Mouse (Mus musculus): Measurements from ENCODE around the gene Dusp8. TPM values are rescaled to one million over a fixed set of nuclear protein-coding genes. Genes with fewer than 3 reads are reported as not detected.
A peak's percentile ranks its signal among the peaks of the same experiment; 100 is the strongest.

Dusp8 gene
- polyA plus RNA-seq, 1 experiment from 2014 or later = 6.4 TPM

DNA sequence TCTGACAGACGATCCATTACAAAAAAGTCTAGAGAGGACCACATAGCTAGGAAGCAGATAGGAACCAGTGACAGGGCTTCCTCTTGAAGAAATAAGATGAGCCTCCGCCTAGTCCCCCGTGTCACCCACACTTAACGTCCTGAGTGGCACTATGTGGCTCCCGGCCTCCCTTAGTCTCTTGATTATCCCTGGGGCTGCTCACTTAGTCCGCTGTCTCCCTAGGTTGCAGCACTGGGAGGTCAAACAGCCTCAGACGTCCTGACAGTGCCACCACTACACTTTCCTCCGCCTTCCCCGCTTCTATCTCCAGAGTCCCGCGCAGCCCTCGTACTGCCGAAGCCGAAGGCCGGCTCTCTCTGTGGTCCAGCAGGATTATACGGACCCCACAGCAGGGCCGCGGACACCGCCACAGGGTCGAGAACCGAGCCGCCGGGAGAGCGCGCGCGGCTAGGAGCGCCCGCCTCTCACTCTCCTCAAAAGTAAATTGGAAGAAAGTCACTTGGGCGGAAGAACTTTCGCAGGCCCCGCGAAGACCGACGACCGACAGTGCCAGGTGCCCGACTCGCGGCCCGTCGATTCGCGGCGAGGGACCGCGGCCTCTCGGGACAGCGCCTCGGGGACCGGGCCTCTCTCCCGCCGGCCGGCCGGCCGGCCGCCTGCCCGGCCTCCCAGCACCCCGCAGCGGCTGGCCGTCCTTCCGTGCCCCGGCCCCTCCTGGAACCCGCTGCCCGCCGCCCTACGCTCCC is 35.3 kb downstream of the Dusp8 start:
- peak overlapping the region; percentile 93 for H3K4me2 ChIP-seq (ENCODE audit: low read depth, low read length)
- H3K9ac ChIP-seq (ENCODE audit: low read length) = peak overlapping the region; percentile 94
- 0 out of 2 replicates have a peak, but pooled peaks have one; percentile 12 for ATAC-seq (ENCODE audit: insufficient read depth, low FRiP score)
- WGBS = under 1% methylated on average over 65 of the region's 66 CpGs
- peaks cover 22% of the 10 kb centered on the region for H3K4me1 ChIP-seq (ENCODE audit: control insufficient read depth, insufficient read depth, low read length)
- peak overlapping the region; percentile 83 for H3K4me3 ChIP-seq (replicated peaks; ENCODE audit: low read length)
- no peaks in the 10 kb centered on the region for H3K9me3 ChIP-seq (replicated peaks; ENCODE audit: control insufficient read depth, low read length)
- peak overlapping the region; percentile 76 for H3K27ac ChIP-seq (ENCODE audit: low read length)
- H3K27me3 ChIP-seq (ENCODE audit: control insufficient read depth, insufficient read depth, low read length) = no peaks in the 10 kb centered on the region
- no peaks in the 10 kb centered on the region for H3K36me3 ChIP-seq (ENCODE audit: control insufficient read depth, insufficient read depth, low read length)

DNA sequence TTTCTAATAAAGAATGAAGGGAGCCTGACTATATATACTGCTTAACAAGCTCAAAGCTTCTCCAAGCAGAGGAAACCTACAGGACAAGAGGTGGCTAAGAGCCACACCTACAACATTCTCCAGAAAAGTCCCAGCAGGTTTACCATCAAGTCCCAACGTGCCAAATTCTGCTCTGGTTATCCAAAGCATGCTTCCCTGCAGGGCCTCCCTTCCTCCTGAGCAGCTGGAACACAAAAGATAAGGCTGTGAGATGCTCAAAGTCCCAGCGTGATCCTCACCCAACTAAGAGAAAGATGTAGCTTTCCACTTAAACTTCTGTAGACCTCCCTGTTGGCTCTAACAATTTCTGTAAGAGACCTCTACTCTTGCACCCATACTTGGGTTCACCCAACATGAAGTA is 36.6 kb downstream of the Dusp8 start:
- H3K27me3 ChIP-seq (ENCODE audit: control insufficient read depth, insufficient read depth, low read length) = no peaks in the 10 kb centered on the region
- no peak overlapping the region for H3K9ac ChIP-seq (ENCODE audit: low read length)
- H3K4me3 ChIP-seq (replicated peaks; ENCODE audit: low read length) = no peak overlapping the region
- no peak overlapping the region for H3K4me2 ChIP-seq (ENCODE audit: low read depth, low read length)
- H3K4me1 ChIP-seq (ENCODE audit: control insufficient read depth, insufficient read depth, low read length) = peaks cover 22% of the 10 kb centered on the region
- WGBS = 48% methylated on average over 2 of the region's 2 CpGs
- H3K36me3 ChIP-seq (ENCODE audit: control insufficient read depth, insufficient read depth, low read length) = no peaks in the 10 kb centered on the region
- H3K9me3 ChIP-seq (replicated peaks; ENCODE audit: control insufficient read depth, low read length) = no peaks in the 10 kb centered on the region
- no peak overlapping the region; the same call in 1 of the 2 replicates for H3K27ac ChIP-seq (ENCODE audit: low read length)
- no peak for ATAC-seq (ENCODE audit: insufficient read depth, low FRiP score)

DNA sequence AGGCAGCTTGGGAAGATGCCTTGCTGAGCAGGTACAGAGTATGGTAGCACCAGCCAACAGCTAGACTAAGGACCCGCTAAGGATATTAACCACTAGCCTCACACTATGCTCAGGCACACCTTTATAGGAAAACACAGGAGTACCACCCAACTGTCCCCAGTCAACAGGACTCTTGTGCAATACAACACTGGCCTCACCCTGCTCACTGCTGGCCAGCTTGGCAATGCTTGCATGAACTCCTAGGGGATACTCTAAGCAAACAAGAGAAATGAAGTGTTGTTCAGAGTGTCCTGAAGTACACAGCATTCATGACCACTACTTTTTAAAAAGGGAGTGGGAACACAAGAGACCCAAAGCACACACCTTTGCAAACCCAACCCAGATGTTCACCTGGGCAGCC is 38.5 kb downstream of the Dusp8 start:
- peaks cover 22% of the 10 kb centered on the region for H3K4me1 ChIP-seq (ENCODE audit: control insufficient read depth, insufficient read depth, low read length)
- 92% methylated on average over 1 of the region's 1 CpGs for WGBS
- H3K9me3 ChIP-seq (replicated peaks; ENCODE audit: control insufficient read depth, low read length) = no peaks in the 10 kb centered on the region
- no peaks in the 10 kb centered on the region for H3K36me3 ChIP-seq (ENCODE audit: control insufficient read depth, insufficient read depth, low read length)
- H3K4me3 ChIP-seq (replicated peaks; ENCODE audit: low read length) = no peak overlapping the region
- no peak for ATAC-seq (ENCODE audit: insufficient read depth, low FRiP score)
- no peak overlapping the region for H3K9ac ChIP-seq (ENCODE audit: low read length)
- no peaks in the 10 kb centered on the region for H3K27me3 ChIP-seq (ENCODE audit: control insufficient read depth, insufficient read depth, low read length)
- no peak overlapping the region for H3K4me2 ChIP-seq (ENCODE audit: low read depth, low read length)
- peak overlapping the region; percentile 76 for H3K27ac ChIP-seq (ENCODE audit: low read length)

DNA sequence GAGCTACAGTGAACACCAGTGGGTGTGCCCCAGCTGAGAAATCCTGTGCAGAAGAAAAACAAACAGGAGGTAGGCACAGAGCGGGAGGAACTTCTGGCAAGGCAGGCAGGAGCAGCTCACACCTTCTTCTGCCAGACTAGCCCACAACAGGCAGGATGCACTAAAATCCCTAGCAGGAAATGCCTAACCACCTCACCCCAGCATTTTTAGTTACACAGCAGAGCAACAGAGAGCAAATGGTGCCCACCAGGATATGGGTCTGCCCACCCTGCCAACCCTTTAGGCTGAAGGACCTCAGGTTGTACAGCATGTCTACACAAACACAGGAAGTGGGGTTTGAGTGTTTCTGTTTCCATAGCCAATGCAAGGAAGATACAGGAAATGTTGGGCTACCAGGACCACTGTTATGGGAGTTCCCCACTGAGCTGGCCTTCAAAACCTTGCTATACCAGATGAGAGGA is 39.0 kb downstream of the Dusp8 start:
- Histone ChIP-seq H3K4me1 (ENCODE audit: control insufficient read depth, insufficient read depth, low read length) (peaks cover 22% of the 10 kb centered on the region), H3K9me3 (replicated peaks; ENCODE audit: control insufficient read depth, low read length) (no peaks in the 10 kb centered on the region), H3K4me3 (replicated peaks; ENCODE audit: low read length) (no peak overlapping the region), H3K4me2 (ENCODE audit: low read depth, low read length) (no peak overlapping the region), H3K9ac (ENCODE audit: low read length) (0 out of 2 replicates have a peak overlapping the region, but pooled peaks have one; percentile 4), H3K27me3 (ENCODE audit: control insufficient read depth, insufficient read depth, low read length) (no peaks in the 10 kb centered on the region), H3K27ac (ENCODE audit: low read length) (peak overlapping the region; percentile 76), H3K36me3 (ENCODE audit: control insufficient read depth, insufficient read depth, low read length) (no peaks in the 10 kb centered on the region)
- WGBS = 69% methylated on average over 1 of the region's 1 CpGs
- peak; percentile 54; the same call in 1 of the 2 replicates for ATAC-seq (ENCODE audit: insufficient read depth, low FRiP score)

DNA sequence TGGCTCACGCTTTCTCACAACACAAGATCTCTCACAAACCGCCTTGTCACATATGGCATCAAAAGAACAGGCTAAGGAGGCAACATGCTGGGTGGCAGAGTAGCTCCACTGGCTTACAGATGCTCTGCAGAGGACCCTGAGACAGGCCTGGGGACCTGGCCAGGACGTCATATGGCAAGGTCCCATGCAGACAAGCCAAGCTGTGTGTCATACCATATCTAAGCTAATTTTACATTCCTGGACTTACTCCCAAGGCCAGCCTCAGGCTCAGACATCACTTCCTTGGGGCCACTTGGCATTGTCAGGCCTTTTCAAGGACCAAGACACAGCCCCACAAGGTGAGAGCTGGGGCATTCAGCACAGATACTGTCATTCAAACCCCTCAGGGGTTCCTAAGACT is 40.2 kb downstream of the Dusp8 start:
- Histone ChIP-seq H3K9me3 (replicated peaks; ENCODE audit: control insufficient read depth, low read length) (no peaks in the 10 kb centered on the region), H3K9ac (ENCODE audit: low read length) (no peak overlapping the region), H3K4me1 (ENCODE audit: control insufficient read depth, insufficient read depth, low read length) (peaks cover 18% of the 10 kb centered on the region), H3K27me3 (ENCODE audit: control insufficient read depth, insufficient read depth, low read length) (no peaks in the 10 kb centered on the region), H3K36me3 (ENCODE audit: control insufficient read depth, insufficient read depth, low read length) (no peaks in the 10 kb centered on the region), H3K4me2 (ENCODE audit: low read depth, low read length) (no peak overlapping the region), H3K4me3 (replicated peaks; ENCODE audit: low read length) (no peak overlapping the region), H3K27ac (ENCODE audit: low read length) (no peak overlapping the region)
- 88% methylated on average over 3 of the region's 3 CpGs for WGBS
- no peak for ATAC-seq (ENCODE audit: insufficient read depth, low FRiP score)

DNA sequence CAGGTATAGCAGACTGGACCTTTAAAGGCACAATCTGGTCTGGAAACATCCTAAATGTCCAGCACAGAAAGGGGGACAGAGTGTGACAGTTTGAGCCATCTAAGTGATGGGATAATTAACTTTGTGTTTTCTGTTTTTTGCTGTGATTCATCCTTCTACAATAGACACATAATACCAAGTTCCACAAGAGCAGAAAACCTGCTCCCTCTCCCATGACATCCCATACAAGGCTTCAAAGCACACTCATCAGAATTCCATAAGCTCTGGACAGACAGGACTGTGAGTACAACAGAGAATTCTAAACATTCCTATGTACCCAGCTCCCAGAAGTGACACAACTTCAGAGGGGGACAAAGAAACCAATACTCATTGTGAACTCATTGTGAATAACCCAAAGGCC is 45.1 kb downstream of the Dusp8 start:
- ATAC-seq (ENCODE audit: insufficient read depth, low FRiP score) = no peak
- no peaks in the 10 kb centered on the region for H3K27me3 ChIP-seq (ENCODE audit: control insufficient read depth, insufficient read depth, low read length)
- H3K4me3 ChIP-seq (replicated peaks; ENCODE audit: low read length) = no peak overlapping the region
- H3K9ac ChIP-seq (ENCODE audit: low read length) = no peak overlapping the region
- no peaks in the 10 kb centered on the region for H3K36me3 ChIP-seq (ENCODE audit: control insufficient read depth, insufficient read depth, low read length)
- no peaks in the 10 kb centered on the region for H3K9me3 ChIP-seq (replicated peaks; ENCODE audit: control insufficient read depth, low read length)
- no peak overlapping the region for H3K4me2 ChIP-seq (ENCODE audit: low read depth, low read length)
- H3K4me1 ChIP-seq (ENCODE audit: control insufficient read depth, insufficient read depth, low read length) = no peaks in the 10 kb centered on the region
- no peak overlapping the region for H3K27ac ChIP-seq (ENCODE audit: low read length)

DNA sequence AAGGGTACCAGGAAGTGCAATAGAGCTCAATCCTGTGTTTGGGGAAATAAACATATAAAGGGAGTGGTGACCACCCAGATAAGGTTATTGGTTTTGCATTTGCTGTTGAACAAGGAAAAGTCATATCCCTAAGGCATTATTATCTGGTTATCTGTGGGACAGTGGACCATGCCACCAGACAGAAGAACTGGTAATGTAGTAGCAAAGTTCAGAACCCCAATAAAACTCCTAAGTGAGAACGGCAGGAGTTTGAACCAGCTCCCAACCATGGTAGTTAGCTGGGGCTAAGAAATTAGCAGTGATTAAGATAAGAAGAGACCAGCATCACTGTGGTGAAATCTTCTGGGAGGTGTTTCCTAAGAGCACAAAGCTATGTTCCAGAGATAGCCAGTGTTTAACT is 49.7 kb downstream of the Dusp8 start:
- Histone ChIP-seq H3K9me3 (replicated peaks; ENCODE audit: control insufficient read depth, low read length) (no peaks in the 10 kb centered on the region), H3K4me1 (ENCODE audit: control insufficient read depth, insufficient read depth, low read length) (no peaks in the 10 kb centered on the region), H3K4me2 (ENCODE audit: low read depth, low read length) (no peak overlapping the region), H3K4me3 (replicated peaks; ENCODE audit: low read length) (no peak overlapping the region), H3K27ac (ENCODE audit: low read length) (peak overlapping the region; percentile 42; the same call in 1 of the 2 replicates), H3K36me3 (ENCODE audit: control insufficient read depth, insufficient read depth, low read length) (no peaks in the 10 kb centered on the region), H3K9ac (ENCODE audit: low read length) (no peak overlapping the region), H3K27me3 (ENCODE audit: control insufficient read depth, insufficient read depth, low read length) (no peaks in the 10 kb centered on the region)
- 62% methylated on average over 1 of the region's 1 CpGs for WGBS
- ATAC-seq (ENCODE audit: insufficient read depth, low FRiP score) = 0 out of 2 replicates have a peak, but pooled peaks have one; percentile 29

DNA sequence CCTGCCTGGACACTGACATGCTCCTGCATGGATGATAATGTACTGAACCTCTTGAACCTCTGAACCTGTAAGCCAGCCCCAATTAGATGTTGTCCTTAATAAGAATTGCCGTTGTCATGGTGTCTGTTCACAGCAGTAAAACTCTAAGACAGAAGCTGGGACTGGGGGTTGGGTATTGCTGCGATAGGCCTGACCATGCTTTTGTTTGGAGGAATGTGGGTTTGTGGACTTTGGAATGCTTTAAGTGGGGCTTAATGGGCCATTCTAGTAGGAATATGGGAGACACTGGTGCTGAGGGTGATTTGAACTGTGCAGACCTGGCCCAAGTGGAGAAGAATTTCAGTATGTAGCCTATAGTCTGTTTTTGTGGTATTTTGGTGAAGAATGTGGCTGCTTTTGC is 50.3 kb downstream of the Dusp8 start:
- Histone ChIP-seq H3K4me2 (ENCODE audit: low read depth, low read length) (no peak overlapping the region), H3K36me3 (ENCODE audit: control insufficient read depth, insufficient read depth, low read length) (no peaks in the 10 kb centered on the region), H3K4me3 (replicated peaks; ENCODE audit: low read length) (no peak overlapping the region), H3K4me1 (ENCODE audit: control insufficient read depth, insufficient read depth, low read length) (no peaks in the 10 kb centered on the region), H3K9ac (ENCODE audit: low read length) (no peak overlapping the region), H3K9me3 (replicated peaks; ENCODE audit: control insufficient read depth, low read length) (no peaks in the 10 kb centered on the region), H3K27me3 (ENCODE audit: control insufficient read depth, insufficient read depth, low read length) (no peaks in the 10 kb centered on the region), H3K27ac (ENCODE audit: low read length) (no peak overlapping the region)
- no peak for ATAC-seq (ENCODE audit: insufficient read depth, low FRiP score)
- WGBS = 55% methylated on average over 2 of the region's 2 CpGs

DNA sequence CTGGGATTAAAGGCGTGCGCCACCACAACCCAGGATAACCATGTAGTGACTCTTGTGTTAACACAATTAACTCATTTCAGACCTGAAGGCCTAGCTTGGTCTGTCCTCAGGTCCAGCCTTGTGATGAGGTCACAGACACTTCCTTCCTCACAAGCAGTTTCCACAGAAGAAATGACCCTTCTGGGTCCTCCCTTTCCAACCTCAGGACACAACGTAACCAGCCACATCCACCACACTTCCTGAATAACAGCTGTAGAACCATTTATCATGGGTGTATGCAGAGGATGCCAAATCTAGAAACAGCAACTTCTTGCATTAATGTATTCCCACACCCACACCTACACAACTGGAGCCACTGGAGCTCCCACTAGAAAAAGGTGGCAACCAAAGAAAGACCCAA is 54.9 kb downstream of the Dusp8 start:
- Histone ChIP-seq H3K4me2 (ENCODE audit: low read depth, low read length) (no peak overlapping the region), H3K4me1 (ENCODE audit: control insufficient read depth, insufficient read depth, low read length) (no peaks in the 10 kb centered on the region), H3K27ac (ENCODE audit: low read length) (no peak overlapping the region; the same call in 1 of the 2 replicates), H3K9ac (ENCODE audit: low read length) (no peak overlapping the region), H3K9me3 (replicated peaks; ENCODE audit: control insufficient read depth, low read length) (no peaks in the 10 kb centered on the region), H3K27me3 (ENCODE audit: control insufficient read depth, insufficient read depth, low read length) (no peaks in the 10 kb centered on the region), H3K4me3 (replicated peaks; ENCODE audit: low read length) (no peak overlapping the region), H3K36me3 (ENCODE audit: control insufficient read depth, insufficient read depth, low read length) (no peaks in the 10 kb centered on the region)
- ATAC-seq (ENCODE audit: insufficient read depth, low FRiP score) = no peak
- 83% methylated on average over 3 of the region's 3 CpGs for WGBS
